Mouse (Mus musculus) NIH3T3 (cell line): ENCODE measurements around the gene Nudt12.

Experiments
- DNase-seq: peaks from one replicate; pipeline ENCODE4 v3.0.0-alpha.2; 2012; ENCODE audit warnings: low read depth

Gene Nudt12

DNA sequence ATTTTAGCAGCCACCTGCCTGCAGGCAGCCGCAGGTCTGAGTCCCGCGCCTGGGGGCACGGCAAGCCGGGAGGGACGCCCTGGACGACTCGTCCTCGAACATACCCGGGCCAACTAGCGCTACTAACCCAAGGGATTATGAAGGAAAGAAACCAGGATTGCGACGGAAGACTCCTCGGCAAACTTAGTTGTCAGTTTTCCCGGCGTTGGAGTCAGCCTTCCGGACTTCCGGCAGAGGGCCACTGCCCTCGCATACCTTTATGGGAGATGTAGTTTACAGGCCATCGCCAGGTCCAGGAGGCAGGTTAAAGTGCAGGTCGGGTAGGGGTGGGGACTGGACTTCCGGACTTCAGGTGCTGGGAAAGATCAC lies at the start of gene Nudt12:
Gene Nudt12, minus strand, starts transcription at position 282 of the 369 bp plus-strand sequence.
- DNase-seq, result peak; percentile 78

DNA sequence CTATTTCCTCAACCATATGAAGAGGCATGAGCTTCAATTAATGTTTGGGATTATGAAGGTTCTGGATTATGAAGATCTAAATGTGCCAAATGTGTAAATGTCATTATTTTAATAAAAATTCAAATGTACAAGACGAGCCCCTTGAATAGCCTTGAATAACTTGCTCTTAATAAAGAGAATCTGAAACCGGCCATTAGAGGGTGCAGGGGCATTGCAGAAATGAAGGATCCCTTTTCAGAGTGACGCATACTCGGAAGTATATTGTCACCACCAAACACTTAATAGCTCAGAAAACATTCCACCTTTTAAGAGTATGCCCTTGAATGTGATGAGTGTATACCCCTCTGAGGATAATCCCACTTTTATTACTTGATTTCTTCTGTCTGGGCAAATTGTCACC lies 40.1 kb upstream of the Nudt12 start:
- DNase-seq, result peak; percentile 24

DNA sequence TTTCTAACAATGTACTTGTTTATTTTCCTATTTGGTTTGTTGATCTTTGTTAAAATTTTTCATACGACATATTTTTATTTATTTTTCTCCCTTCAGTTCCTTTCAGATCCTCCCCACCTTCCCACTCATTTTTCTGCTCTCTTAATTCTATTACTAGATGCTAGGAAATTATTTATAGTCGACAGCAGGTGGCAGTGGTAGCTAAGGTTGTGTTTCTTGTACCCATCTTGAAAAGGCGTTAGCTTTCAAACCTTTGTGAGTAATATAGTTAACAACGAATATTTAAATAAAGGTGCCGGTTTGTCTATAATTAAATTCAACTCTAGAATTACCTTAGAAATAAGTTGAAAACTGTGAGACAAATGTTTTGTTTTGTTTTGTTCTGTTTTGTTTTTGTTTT lies 26.6 kb upstream of the Nudt12 start:
- peak; percentile 81 for DNase-seq

DNA sequence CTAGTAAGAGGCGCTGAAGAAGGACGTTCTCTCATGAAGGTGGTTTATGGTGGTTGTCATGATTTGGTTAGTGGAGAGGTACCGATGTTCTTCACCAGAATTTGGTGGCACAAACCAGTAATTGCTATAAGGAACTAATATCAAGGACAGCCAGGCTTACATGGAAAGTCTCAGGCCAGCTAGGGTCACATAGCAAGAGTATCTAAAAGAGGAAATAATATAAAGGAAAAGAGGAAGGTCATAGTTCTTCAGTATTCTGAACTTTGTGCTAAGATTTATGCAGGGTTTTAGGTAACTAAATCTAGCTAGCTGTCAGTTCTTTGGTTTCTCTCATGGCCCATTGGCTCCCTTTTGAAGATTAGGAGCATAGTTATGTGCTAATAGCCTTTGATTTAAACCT lies 20.3 kb upstream of the Nudt12 start:
- no peak for DNase-seq

DNA sequence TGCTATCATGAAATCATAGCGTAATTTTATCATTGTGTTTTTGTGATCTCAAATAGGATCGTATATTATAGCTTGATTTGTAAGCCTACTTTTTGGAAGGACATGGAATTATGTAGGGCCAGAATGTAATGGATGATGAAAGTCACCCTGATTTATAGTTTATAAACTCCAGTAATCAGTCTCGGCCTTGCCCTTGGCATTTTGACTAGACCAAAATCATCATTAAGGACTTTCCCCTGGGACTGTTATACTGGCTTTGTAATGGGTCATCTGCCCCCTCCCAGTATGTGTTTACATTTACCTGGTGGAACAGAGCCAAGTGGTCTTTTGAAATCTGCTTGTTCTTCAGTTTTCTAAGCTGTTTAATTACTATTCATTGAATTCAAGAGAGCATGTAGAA lies 13.2 kb upstream of the Nudt12 start:
- DNase-seq, result no peak

DNA sequence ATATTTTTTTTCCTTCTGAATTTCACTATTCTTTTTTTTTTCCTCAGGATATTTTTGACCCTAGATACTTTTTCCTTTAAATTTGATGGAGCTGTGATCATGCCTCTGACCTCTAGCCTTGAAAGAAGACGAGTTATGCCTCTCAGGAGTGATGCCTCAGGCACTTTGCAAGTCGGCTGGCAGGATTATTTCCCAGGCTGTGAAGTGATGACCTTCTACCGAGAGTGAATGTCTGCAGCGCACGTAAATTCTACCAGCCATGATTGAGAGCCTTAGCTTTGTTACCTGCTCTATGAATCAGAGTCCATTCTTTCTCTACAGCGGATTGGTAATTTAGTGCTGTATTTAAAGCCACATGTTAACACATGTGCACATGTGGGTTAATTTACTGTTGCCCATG lies 11.3 kb upstream of the Nudt12 start:
- no peak for DNase-seq

DNA sequence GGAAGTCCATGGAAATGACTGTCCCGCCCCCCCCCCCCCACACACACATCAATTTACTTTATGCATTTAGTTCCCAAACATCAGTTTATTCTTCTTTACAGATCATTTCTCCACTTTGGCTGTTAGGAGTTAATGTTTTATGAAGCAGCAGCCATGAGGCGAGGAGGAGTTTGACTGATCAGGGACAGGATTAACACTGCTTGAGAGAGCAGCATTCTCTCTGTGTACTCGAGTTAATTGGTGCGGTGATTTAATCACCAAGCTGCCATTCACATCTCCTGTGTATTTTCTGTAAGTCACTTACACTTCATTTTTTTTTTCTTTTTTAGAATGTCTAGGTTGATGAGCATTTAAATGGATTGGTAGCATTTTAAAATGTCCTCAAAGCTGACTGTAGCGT lies 10.8 kb upstream of the Nudt12 start:
- DNase-seq, result no peak

DNA sequence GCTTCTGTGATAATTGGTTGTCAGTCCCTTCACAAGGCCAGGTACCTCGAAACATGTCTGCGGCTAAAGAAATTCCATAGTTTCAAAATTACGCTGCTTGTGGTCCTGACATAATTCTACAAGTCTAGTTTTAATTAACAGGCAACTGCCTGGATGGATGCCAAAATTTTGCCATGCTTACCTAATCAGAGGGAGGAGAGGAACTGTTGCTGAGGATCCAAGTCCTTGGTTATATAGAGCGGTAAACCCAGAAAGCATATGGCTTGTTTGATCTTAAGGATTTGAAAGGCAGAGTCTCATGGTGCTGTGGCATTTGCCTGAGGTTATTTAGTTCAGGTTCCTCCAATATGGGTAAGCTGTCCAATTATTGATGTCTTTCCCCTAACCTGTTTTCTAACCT lies 5.5 kb upstream of the Nudt12 start:
- DNase-seq, result no peak

DNA sequence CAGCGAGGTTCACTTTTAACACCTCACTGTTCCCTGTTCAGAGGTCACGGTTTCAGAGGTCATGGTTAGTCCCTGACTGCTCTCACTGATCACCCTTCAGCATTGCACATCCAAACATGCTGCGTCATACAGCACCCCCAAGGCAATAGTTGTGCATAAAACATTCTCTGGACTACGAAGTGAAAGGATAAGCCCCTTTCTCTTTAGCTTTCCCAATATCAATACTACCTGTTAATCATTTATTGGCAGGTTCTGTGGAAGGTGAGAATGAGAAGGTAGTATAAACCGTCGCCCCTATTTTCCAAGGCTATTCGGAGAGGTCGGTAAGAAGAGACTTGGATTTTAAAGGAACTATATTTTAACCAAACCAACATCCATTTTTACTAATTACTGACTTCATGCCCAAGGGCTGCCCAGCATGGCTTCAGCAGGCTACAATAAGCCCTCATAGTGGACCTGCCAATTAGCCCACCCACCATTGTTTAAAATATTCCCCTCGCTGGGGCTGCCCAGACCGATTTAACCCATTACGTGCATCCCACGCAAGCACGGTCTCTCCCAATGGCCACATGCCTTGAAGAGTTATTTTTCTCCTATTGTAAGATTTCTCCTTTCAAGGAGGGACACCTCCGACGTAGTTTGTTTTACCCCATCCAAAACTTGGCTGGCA lies 616 bp downstream of the Nudt12 start:
- DNase-seq, result peak; percentile 16

DNA sequence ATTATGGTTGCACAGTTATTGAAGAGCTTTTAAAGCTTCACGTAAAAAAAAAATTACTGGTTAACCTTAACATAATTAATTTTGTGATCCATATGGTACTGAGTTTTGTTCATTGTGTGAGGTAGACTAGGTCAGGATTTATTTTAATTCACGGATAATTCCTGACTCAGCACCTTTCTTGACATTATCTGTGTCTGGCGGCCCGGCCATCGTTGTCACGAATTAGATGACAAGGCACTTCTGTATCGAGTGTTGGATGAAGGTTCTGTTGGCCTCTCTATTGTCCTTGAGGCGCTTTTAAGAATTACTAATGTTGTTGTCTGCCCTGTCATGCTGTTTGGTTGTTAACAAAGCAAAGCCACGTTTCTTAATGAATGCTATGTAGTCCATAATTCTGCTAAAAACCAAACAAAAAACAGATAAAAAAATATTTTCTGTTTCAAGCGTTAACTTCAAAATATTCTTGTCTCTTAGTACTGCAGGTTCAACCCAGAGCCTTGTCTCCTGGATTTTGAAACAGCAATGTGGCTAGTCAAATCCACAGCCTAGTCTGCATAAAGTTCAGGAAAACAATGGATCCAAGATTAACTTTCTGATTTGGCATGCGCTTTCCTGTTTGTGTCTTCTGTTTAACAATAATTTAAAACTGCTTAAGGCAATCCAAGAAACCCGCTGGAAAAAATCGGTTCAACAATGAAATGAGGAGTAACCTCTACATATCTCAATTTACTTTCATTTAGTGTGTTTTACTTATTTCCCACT lies 1.4 kb downstream of the Nudt12 start:
- no peak for DNase-seq

DNA sequence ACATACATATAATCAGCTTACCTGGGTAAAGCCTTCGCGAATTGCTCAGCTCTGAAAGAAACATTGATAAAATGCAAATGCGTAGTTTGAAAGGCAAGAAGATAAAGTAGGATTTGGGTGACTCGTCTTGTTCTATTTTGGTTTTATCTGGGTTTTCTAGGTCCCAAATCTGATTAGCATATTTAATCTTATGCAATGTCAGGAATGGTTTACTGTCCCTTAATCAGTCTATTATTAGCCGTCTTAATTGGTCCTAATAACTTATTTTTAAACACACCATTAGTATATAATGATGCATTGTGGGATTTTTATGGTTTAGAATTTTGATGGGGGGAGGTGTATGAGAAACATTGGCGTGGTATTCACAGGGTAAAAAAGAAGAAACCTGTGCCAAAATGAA lies 21.9 kb downstream of the Nudt12 start, which contains the start of gene Pdzph1:
Gene Pdzph1, minus strand, starts transcription at position 101 of the 400 bp plus-strand sequence.
- DNase-seq, result no peak

DNA sequence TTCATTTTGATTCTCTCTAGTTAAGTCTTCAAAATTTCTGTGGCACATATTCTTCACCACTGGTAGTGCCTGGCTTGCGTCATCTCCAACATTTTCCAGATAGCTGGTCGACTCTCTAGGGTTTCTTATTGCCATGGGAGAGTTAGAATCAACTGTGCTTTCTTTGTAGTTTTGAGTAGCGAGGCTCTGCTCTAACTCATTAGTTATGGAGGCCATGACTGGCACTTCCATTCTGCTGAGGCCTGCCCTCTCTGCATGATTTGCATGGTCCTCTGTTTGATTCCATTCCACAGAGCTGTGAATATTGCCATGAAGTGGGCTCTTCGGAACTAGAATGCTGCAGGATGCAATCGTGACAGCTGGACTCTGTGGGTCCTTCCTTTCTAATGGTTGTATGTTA lies 39.9 kb downstream of the Nudt12 start:
- DNase-seq, result no peak

DNA sequence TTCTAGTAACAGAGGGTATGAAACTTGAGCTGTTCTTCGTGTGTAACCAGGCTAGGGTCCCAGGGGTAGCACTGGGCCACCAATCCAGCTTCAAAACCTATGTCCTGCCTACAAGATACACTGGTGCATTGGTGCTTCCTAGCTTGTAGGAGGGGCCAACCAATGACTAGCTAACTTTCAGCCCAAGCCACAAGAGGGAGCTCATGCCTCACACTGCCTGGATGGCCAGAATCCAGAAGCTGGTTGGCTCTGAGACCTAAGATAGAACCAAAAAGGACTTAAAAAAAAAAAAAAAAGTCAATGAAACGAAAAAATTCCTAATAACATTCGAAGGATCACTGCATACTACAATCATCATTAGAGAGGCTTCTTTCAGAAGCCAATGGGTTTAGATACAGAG lies 53.3 kb downstream of the Nudt12 start:
- DNase-seq, result peak; percentile 62

DNA sequence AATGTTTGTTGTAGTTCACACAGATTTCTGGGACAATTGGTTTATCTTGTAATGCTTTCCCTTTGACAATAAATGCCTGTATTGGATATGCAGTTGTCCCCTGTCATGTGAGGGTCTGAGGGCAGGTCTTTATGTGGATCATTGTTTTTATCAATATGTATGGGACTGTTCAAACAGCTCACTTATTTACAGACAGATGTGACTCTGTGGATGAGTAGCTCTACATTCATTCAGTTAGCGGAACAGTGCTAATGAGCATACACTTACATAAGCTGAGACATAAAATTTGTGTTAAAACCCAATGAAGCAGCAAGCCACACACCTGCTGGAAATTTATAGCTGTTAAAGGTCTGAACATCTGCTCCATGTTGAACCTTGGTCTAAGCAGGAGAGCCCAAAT lies 56.1 kb downstream of the Nudt12 start:
- no peak for DNase-seq
